Mouse (Mus musculus) kidney, embryonic 16.5 days (tissue): ENCODE measurements around the gene Fam208b. TPM values are rescaled to one million over a fixed set of nuclear protein-coding genes. Genes with fewer than 3 reads are reported as not detected.
"Not testable (repeated sequence)": the region's sequence is repeated elsewhere in the genome, so short reads cannot be mapped to it uniquely, and the experiment has no call there.

Source experiments
- ATAC-seq: fragments of 200-750 bp; cut with Nextera tagmentation; 2 replicates; pipeline ENCODE4 v1.8.0; 2017; ENCODE audit warnings: moderate TSS enrichment; ENCODE audit not compliant: low FRiP score, low TSS enrichment
- H3K27ac ChIP-seq: fragments of 300-500 bp; sonication (generic); 2 replicates; pipeline ENCODE4 v1.5.1; 2014; ENCODE audit warnings: low read length
- H3K27me3 ChIP-seq: fragments of 300-500 bp; sonication (generic); 2 replicates; pipeline ENCODE4 v1.6.1; 2014; ENCODE audit warnings: low read length, control low read depth, mixed read lengths; ENCODE audit not compliant: insufficient read depth
- H3K36me3 ChIP-seq: fragments of 300-500 bp; sonication (generic); 2 replicates; pipeline ENCODE4 v1.6.1; 2014; ENCODE audit warnings: low read length, control low read depth, mixed read lengths; ENCODE audit not compliant: insufficient read depth
- H3K4me1 ChIP-seq: fragments of 300-500 bp; sonication (generic); 2 replicates; pipeline ENCODE4 v1.6.1; 2014; ENCODE audit warnings: low read length, control low read depth, mixed read lengths; ENCODE audit not compliant: insufficient read depth
- H3K4me2 ChIP-seq: fragments of 300-500 bp; sonication (generic); replicated peaks from 2 replicates; pipeline ENCODE4 v1.6.1; 2014; ENCODE audit warnings: low read depth, low read length
- H3K4me3 ChIP-seq: fragments of 300-500 bp; sonication (generic); 2 replicates; pipeline ENCODE4 v1.5.1; 2014; ENCODE audit warnings: mild to moderate bottlenecking, low read length
- H3K9ac ChIP-seq: fragments of 300-500 bp; sonication (generic); replicated peaks from 2 replicates; pipeline ENCODE4 v1.6.1; 2014; ENCODE audit warnings: low read length
- H3K9me3 ChIP-seq: fragments of 300-500 bp; sonication (generic); 2 replicates; pipeline ENCODE4 v1.6.1; 2016; ENCODE audit warnings: low read length, control low read depth
- WGBS: fragments of 180-500 bp; shearing (Covaris S2); extraction: QIAGEN DNeasy Blood & Tissue Kit; methylation state at CpG from one replicate; pipeline ENCODE4 v1.1.7; 2014; 5-methylcytosine and 5-hydroxymethylcytosine counted together
- polyA plus RNA-seq: library from polyadenylated mRNA; unstranded; fragments of >200 nt; fragmentation: Nextera tagmentation; extraction: Ambion mirVana; gene quantifications from 2 replicates; pipeline ENCODE4 v1.2.1, GENCODE M21; 2015

Gene Fam208b
- polyA plus RNA-seq, 1 experiment from 2014 or later, result 12.7 TPM

GRCm38 (mm10) chr13:3540166-3540565 is 70.7 kb downstream of the Fam208b start:
- no peak for ATAC-seq
- Histone ChIP-seq H3K27ac (no peak overlapping the region), H3K9ac (0 out of 2 replicates have a peak overlapping the region, but pooled peaks have one; percentile 39), H3K9me3 (no peaks in the 10 kb centered on the region), H3K4me3 (peak overlapping the region; percentile 98), H3K4me2 (peak overlapping the region; percentile 73), H3K27me3 (no peaks in the 10 kb centered on the region), H3K36me3 (no peaks in the 10 kb centered on the region), H3K4me1 (peaks cover 25% of the 10 kb centered on the region)
- WGBS, result 29% methylated on average over 2 of the region's 2 CpGs

GRCm38 (mm10) chr13:3538969-3539562 is 71.8 kb downstream of the Fam208b start:
- H3K4me3 ChIP-seq, result peak overlapping the region; percentile 98
- WGBS, result 2% methylated on average over 15 of the region's 15 CpGs
- peak overlapping the region; percentile 98 for H3K9ac ChIP-seq
- H3K4me2 ChIP-seq, result peak overlapping the region; percentile 73
- ATAC-seq, result no peak
- H3K36me3 ChIP-seq, result no peaks in the 10 kb centered on the region
- H3K27ac ChIP-seq, result peak overlapping the region; percentile 99
- no peaks in the 10 kb centered on the region for H3K9me3 ChIP-seq
- peaks cover 25% of the 10 kb centered on the region for H3K4me1 ChIP-seq
- H3K27me3 ChIP-seq, result no peaks in the 10 kb centered on the region

GRCm38 (mm10) chr13:3538223-3538968 is 72.5 kb downstream of the Fam208b start:
- H3K9me3 ChIP-seq, result no peaks in the 10 kb centered on the region
- WGBS, result under 1% methylated on average over 58 of the region's 59 CpGs
- H3K9ac ChIP-seq, result peak overlapping the region; percentile 98
- peak overlapping the region; percentile 73 for H3K4me2 ChIP-seq
- H3K4me3 ChIP-seq, result peak overlapping the region; percentile 98
- H3K27ac ChIP-seq, result peak overlapping the region; percentile 99
- H3K36me3 ChIP-seq, result no peaks in the 10 kb centered on the region
- no peaks in the 10 kb centered on the region for H3K27me3 ChIP-seq
- H3K4me1 ChIP-seq, result peaks cover 25% of the 10 kb centered on the region
- peak; percentile 79 for ATAC-seq

- Histone ChIP-seq H3K9me3 (no peaks in the 10 kb centered on the region), H3K27me3 (no peaks in the 10 kb centered on the region), H3K4me3 (peak within 1 kb of the TSS; percentile 98), H3K4me2 (peak within 1 kb of the TSS; percentile 95), H3K27ac (peak within 1 kb of the TSS; percentile 100), H3K4me1 (peaks cover 25% of the 10 kb centered on the region), H3K36me3 (no peaks in the 10 kb centered on the region), H3K9ac (peak within 1 kb of the TSS; percentile 98)
- WGBS, result under 1% methylated on average over 41 of the region's 47 CpGs
- ATAC-seq, result peak; percentile 97
These were observed 73.2 kb downstream of the Fam208b start, which contains the start of gene Gdi2 for GRCm38 (mm10) chr13:3537594-3538222. TSS of gene Gdi2 (plus strand) at chr13:3538063.

GRCm38 (mm10) chr13:3534146-3534545 is 76.8 kb downstream of the Fam208b start:
- ATAC-seq, result no peak
- no peaks in the 10 kb centered on the region for H3K27me3 ChIP-seq
- WGBS, result 91% methylated on average over 4 of the region's 4 CpGs

GRCm38 (mm10) chr13:3532451-3532850 is 78.5 kb downstream of the Fam208b start:
- H3K9me3 ChIP-seq, result no peaks in the 10 kb centered on the region
- no peaks in the 10 kb centered on the region for H3K27me3 ChIP-seq
- no peak overlapping the region for H3K4me2 ChIP-seq
- H3K4me1 ChIP-seq, result peaks cover 4% of the 10 kb centered on the region; the same call in 1 of the 2 replicates
- ATAC-seq, result no peak
- no peak overlapping the region for H3K9ac ChIP-seq
- H3K36me3 ChIP-seq, result no peaks in the 10 kb centered on the region
- no peak overlapping the region for H3K4me3 ChIP-seq
- WGBS, result 64% methylated on average over 4 of the region's 4 CpGs
- H3K27ac ChIP-seq, result no peak overlapping the region

More at GRCm38 (mm10) chr13:3534146-3534545, 76.8 kb downstream of the Fam208b start:
- Histone ChIP-seq H3K4me2 (no peak overlapping the region), H3K4me1 (peaks cover 4% of the 10 kb centered on the region), H3K9me3 (no peaks in the 10 kb centered on the region), H3K36me3 (no peaks in the 10 kb centered on the region), H3K4me3 (no peak overlapping the region), H3K27ac (no peak overlapping the region), H3K9ac (no peak overlapping the region)

GRCm38 (mm10) chr13:3531692-3532320 is 79.1 kb downstream of the Fam208b start:
- WGBS, result 55% methylated on average over 10 of the region's 10 CpGs
- no peaks in the 10 kb centered on the region for H3K27me3 ChIP-seq
- peak; percentile 63; the same call in 1 of the 2 replicates for ATAC-seq
- H3K9ac ChIP-seq, result no peak overlapping the region
- H3K4me2 ChIP-seq, result no peak overlapping the region
- no peaks in the 10 kb centered on the region for H3K9me3 ChIP-seq
- no peaks in the 10 kb centered on the region for H3K36me3 ChIP-seq
- H3K4me1 ChIP-seq, result no peaks in the 10 kb centered on the region
- no peak overlapping the region for H3K27ac ChIP-seq
- no peak overlapping the region for H3K4me3 ChIP-seq

GRCm38 (mm10) chr13:3531176-3531575 is 79.7 kb downstream of the Fam208b start:
- H3K4me1 ChIP-seq, H3K9me3 ChIP-seq, H3K27me3 ChIP-seq, ATAC-seq, H3K27ac ChIP-seq, H3K4me2 ChIP-seq, H3K9ac ChIP-seq, H3K36me3 ChIP-seq, H3K4me3 ChIP-seq: not testable (repeated sequence)
- 76% methylated on average over 2 of the region's 2 CpGs for WGBS

- H3K4me1 ChIP-seq, result no peaks in the 10 kb centered on the region
- no peak overlapping the region for H3K9ac ChIP-seq
- WGBS, result 62% methylated on average over 3 of the region's 3 CpGs
- H3K4me3 ChIP-seq, result no peak overlapping the region
- no peaks in the 10 kb centered on the region for H3K27me3 ChIP-seq
- no peak for ATAC-seq
- no peaks in the 10 kb centered on the region for H3K36me3 ChIP-seq
- no peak overlapping the region for H3K4me2 ChIP-seq
- H3K27ac ChIP-seq, result no peak overlapping the region
- H3K9me3 ChIP-seq, result no peaks in the 10 kb centered on the region
These were observed 80.5 kb downstream of the Fam208b start for GRCm38 (mm10) chr13:3530451-3530850.
